In genomic region chr12:30883986-30884621, GRCm38 (mm10) we compare ENCODE assay signal across 8 mouse cellular contexts. TPM values are rescaled to one million over a fixed set of nuclear protein-coding genes. Genes with fewer than 3 reads are reported as not detected.
DNase-seq lines count a peak whose midpoint lies in the region; ATAC-seq and TF ChIP-seq lines count a peak whose summit lies in the region.

Gene Alkal2, plus strand, starts transcription at chr12:30884322.

- H3K27ac ChIP-seq in kidney, adult 2 months (ENCODE audit: insufficient read depth, low read depth, low read length): no peak within 1 kb of the TSS
- no peak within 1 kb of the TSS for H3K27ac ChIP-seq in forebrain, embryonic 15.5 days (replicated peaks)
- H3K27ac ChIP-seq in hindbrain, embryonic 12.5 days: no peak within 1 kb of the TSS
- no peak within 1 kb of the TSS for H3K27ac ChIP-seq in liver, embryonic 16.5 days (ENCODE audit: low read length)

- WGBS in kidney, adult 2 months: under 1% methylated on average over 56 of the region's 58 CpGs
- WGBS in forebrain, embryonic 15.5 days: under 1% methylated on average over 58 of the region's 58 CpGs
- WGBS in hindbrain, embryonic 12.5 days: under 1% methylated on average over 51 of the region's 58 CpGs
- WGBS in liver, embryonic 16.5 days (ENCODE audit: insufficient replicate concordance): 1% methylated on average over 58 of the region's 58 CpGs

- no peak for TF ChIP-seq POLR2A in kidney, adult 2 months (IDR thresholded peaks at IDR 0.05; ENCODE audit: low read depth, low read length)

- H3K4me3 ChIP-seq in kidney, adult 2 months (ENCODE audit: insufficient read depth, low read depth, low read length): peak within 1 kb of the TSS; percentile 10; the same call in 1 of the 2 replicates
- peak within 1 kb of the TSS; percentile 54 for H3K4me3 ChIP-seq in forebrain, embryonic 15.5 days
- peak within 1 kb of the TSS; percentile 53 for H3K4me3 ChIP-seq in hindbrain, embryonic 12.5 days
- H3K4me3 ChIP-seq in liver, embryonic 16.5 days (ENCODE audit: low read depth, low read length): peak within 1 kb of the TSS; percentile 29

- H3K4me1 ChIP-seq in kidney, adult 2 months (ENCODE audit: control insufficient read depth, insufficient read depth, low read length): no peaks in the 10 kb centered on the region
- H3K4me1 ChIP-seq in forebrain, embryonic 15.5 days: peaks cover 15% of the 10 kb centered on the region
- peaks cover 14% of the 10 kb centered on the region for H3K4me1 ChIP-seq in hindbrain, embryonic 12.5 days
- peaks cover 4% of the 10 kb centered on the region; the same call in 1 of the 2 replicates for H3K4me1 ChIP-seq in liver, embryonic 16.5 days (ENCODE audit: control insufficient read depth, low read depth, low read length)

- no peak for TF ChIP-seq CTCF in kidney, adult 2 months (conservative IDR thresholded peaks at IDR 0.05; ENCODE audit: insufficient read depth, insufficient read length, low read depth, low read length)

- no peaks in the 10 kb centered on the region; the same call in 1 of the 2 replicates for H3K27me3 ChIP-seq in kidney, adult 2 months (replicated peaks; ENCODE audit: control insufficient read depth, insufficient read depth, low read length)
- H3K27me3 ChIP-seq in forebrain, embryonic 15.5 days: peaks cover 42% of the 10 kb centered on the region
- H3K27me3 ChIP-seq in hindbrain, embryonic 12.5 days: peaks cover 47% of the 10 kb centered on the region
- peaks cover 54% of the 10 kb centered on the region for H3K27me3 ChIP-seq in liver, embryonic 16.5 days (ENCODE audit: control insufficient read depth, insufficient read depth, low read depth, low read length)

- ATAC-seq in forebrain, embryonic 15.5 days (replicated peaks): peak; percentile 72
- peak; percentile 77; the same call in 1 of the 2 replicates for ATAC-seq in hindbrain, embryonic 12.5 days (ENCODE audit: low FRiP score)
- ATAC-seq in liver, embryonic 16.5 days (ENCODE audit: low read depth): no peak

- no peaks in the 10 kb centered on the region for H3K36me3 ChIP-seq in kidney, adult 2 months (ENCODE audit: control insufficient read depth, insufficient read depth, low read length)
- no peaks in the 10 kb centered on the region for H3K36me3 ChIP-seq in forebrain, embryonic 15.5 days
- no peaks in the 10 kb centered on the region for H3K36me3 ChIP-seq in hindbrain, embryonic 12.5 days
- no peaks in the 10 kb centered on the region for H3K36me3 ChIP-seq in liver, embryonic 16.5 days (ENCODE audit: control insufficient read depth, insufficient read depth)

- H3K9ac ChIP-seq in forebrain, embryonic 15.5 days (replicated peaks): peak within 1 kb of the TSS; percentile 47
- peak within 1 kb of the TSS; percentile 57 for H3K9ac ChIP-seq in hindbrain, embryonic 12.5 days
- no peak within 1 kb of the TSS for H3K9ac ChIP-seq in liver, embryonic 16.5 days (ENCODE audit: low read depth, low read length)

- H3K9me3 ChIP-seq in forebrain, embryonic 15.5 days: no peaks in the 10 kb centered on the region
- no peaks in the 10 kb centered on the region for H3K9me3 ChIP-seq in hindbrain, embryonic 12.5 days (replicated peaks)
- H3K9me3 ChIP-seq in liver, embryonic 16.5 days (replicated peaks; ENCODE audit: control insufficient read depth, low read length): no peaks in the 10 kb centered on the region

- no peak for DNase-seq in kidney, adult 2 months
- DNase-seq in kidney, adult 11 months: no peak
- peak; percentile 34 for DNase-seq in adrenal gland, postnatal 10 days
- DNase-seq in yolk sac, embryonic 10.5 days (ENCODE audit: low spot score): peak; percentile 20
- no peak for DNase-seq in frontal cortex, postnatal 10 days (ENCODE audit: low spot score in 2 of 2)

- peak within 1 kb of the TSS; percentile 95 for H3K4me2 ChIP-seq in forebrain, embryonic 15.5 days (replicated peaks)
- H3K4me2 ChIP-seq in hindbrain, embryonic 12.5 days (replicated peaks): peak within 1 kb of the TSS; percentile 100
- peak within 1 kb of the TSS; percentile 28; the same call in 1 of the 2 replicates for H3K4me2 ChIP-seq in liver, embryonic 16.5 days (ENCODE audit: low read depth, low read length)

RNA-seq across cellular contexts. Expression of gene Alkal2, which starts in this region (rescaled TPM):
- 0.41 and 0.87 TPM in 2 replicates for polyA plus RNA-seq in kidney, adult 2 months (2012; rRNA removed)
- under 1 TPM; 0.58 to 0.96 TPM for total RNA-seq in adrenal gland, postnatal 10 days (2021)
- 0.50 and 0.55 TPM in 2 replicates for polyA plus RNA-seq in forebrain, embryonic 15.5 days (2015; fragmentation: Nextera tagmentation; extraction: Ambion mirVana)
- 0.21 and 1.2 TPM in 2 replicates for polyA plus RNA-seq in hindbrain, embryonic 12.5 days (2016; fragmentation: Nextera tagmentation; extraction: Ambion mirVana)
- not detected in 2 replicates for polyA plus RNA-seq in liver, embryonic 16.5 days (2015; fragmentation: Nextera tagmentation; extraction: Ambion mirVana)

Comparison
In these comparisons a context has a peak if more than half of its experiments do, and no peak if none do; other contexts are left out.
1. Peak in DNase-seq in adrenal gland, postnatal 10 days; RNA of the gene not detected or under 1 TPM.
2. Peak in ATAC-seq, H3K4me3 ChIP-seq, H3K9ac ChIP-seq and H3K4me2 ChIP-seq in forebrain, embryonic 15.5 days; RNA of the gene not detected or under 1 TPM.
3. H3K4me2 ChIP-seq: peak in every context shown above with its lines; median percentile 100 in hindbrain, embryonic 12.5 days; 95 in forebrain, embryonic 15.5 days; 28 in liver, embryonic 16.5 days.